Mouse (Mus musculus) CH12.LX (cell line): ENCODE measurements around the gene Batf. TPM values are rescaled to one million over a fixed set of nuclear protein-coding genes. Genes with fewer than 3 reads are reported as not detected.

ENCODE experiments used
- DNase-seq: peaks from one replicate; pipeline ENCODE4 v3.0.0-alpha.2; 2013; ENCODE audit errors: extremely low read depth
- H3K27ac ChIP-seq: 2 replicates; pipeline ENCODE4 v1.5.1; 2012; ENCODE audit warnings: low read depth, mild to moderate bottlenecking, control low read depth, moderate library complexity; ENCODE audit not compliant: insufficient read depth
- H3K27me3 ChIP-seq: replicated peaks from 2 replicates; pipeline ENCODE3; 2012; ENCODE audit warnings: inconsistent platforms
- H3K36me3 ChIP-seq, 2 experiments: replicated peaks in 1 of 2; 2 replicates each; pipeline versions ENCODE3 to v1.6.1; 2012; ENCODE audit warnings: inconsistent platforms in 1 of 2, low read length in 1 of 2, mild to moderate bottlenecking in 1 of 2, mixed read lengths in 1 of 2, moderate library complexity in 1 of 2; ENCODE audit not compliant: control insufficient read depth in 1 of 2, insufficient read depth in 1 of 2
- H3K4me1 ChIP-seq, 2 experiments: 2 replicates each; pipeline ENCODE4 v1.6.1; 2012; ENCODE audit warnings: inconsistent platforms in 1 of 2, moderate library complexity in 1 of 2; ENCODE audit not compliant: insufficient read depth in 2 of 2, control insufficient read depth in 1 of 2
- H3K4me2 ChIP-seq: 2 replicates; pipeline ENCODE4 v1.6.1; 2012; ENCODE audit warnings: low read depth, mild to moderate bottlenecking, control low read depth; ENCODE audit not compliant: poor library complexity, insufficient read depth, severe bottlenecking
- H3K4me3 ChIP-seq, 3 experiments: fragments of 150-350 bp in 1 of 3; sonication (generic) in 1 of 3; replicated peaks in 1 of 3; 2 replicates each; pipeline versions ENCODE3 to v1.5.1; 2011 to 2012; ENCODE audit warnings: low read depth in 2 of 3, low read length in 2 of 3, mild to moderate bottlenecking in 2 of 3, moderate library complexity in 2 of 3, control low read depth in 1 of 3, improper control_type of control experiment in 1 of 3, inconsistent platforms in 1 of 3, mixed read lengths in 1 of 3; ENCODE audit not compliant: poor library complexity in 1 of 3
- H3K79me2 ChIP-seq: replicated peaks from 2 replicates; pipeline ENCODE4 v1.6.1; 2012; ENCODE audit warnings: mild to moderate bottlenecking, moderate library complexity; ENCODE audit not compliant: control insufficient read depth, poor library complexity, insufficient read depth, severe bottlenecking; ENCODE audit errors: extremely low read depth
- H3K9ac ChIP-seq: 2 replicates; pipeline ENCODE4 v1.6.1; 2012; ENCODE audit warnings: low read depth, mild to moderate bottlenecking, control low read depth, moderate library complexity; ENCODE audit not compliant: insufficient read depth
- H3K9me3 ChIP-seq: replicated peaks from 2 replicates; pipeline ENCODE3; 2012; ENCODE audit warnings: low read length, inconsistent platforms, mixed read lengths
- BHLHE40 ChIP-seq: IDR thresholded peaks from 2 replicates; pipeline ENCODE4 v1.6.1; 2011; ENCODE audit warnings: mild to moderate bottlenecking, low read depth, low read length, improper control_type of control experiment
- CHD1 ChIP-seq: IDR thresholded peaks from 2 replicates; pipeline ENCODE4 v1.6.1; 2012; ENCODE audit warnings: low read depth, low read length, improper control_type of control experiment, inconsistent platforms
- CHD2 ChIP-seq: IDR thresholded peaks from 2 replicates; pipeline ENCODE4 v1.6.1; 2011; ENCODE audit warnings: low read length, improper control_type of control experiment
- CTCF ChIP-seq, 2 experiments: IDR thresholded peaks in 1 of 2; conservative IDR thresholded peaks in 1 of 2; 2 replicates each; pipeline ENCODE4 v1.5.1; 2011 to 2012; ENCODE audit warnings: low read depth in 2 of 2, low read length in 2 of 2, improper control_type of control experiment in 1 of 2, inconsistent platforms in 1 of 2, mild to moderate bottlenecking in 1 of 2, moderate library complexity in 1 of 2
- E2F4 ChIP-seq: IDR thresholded peaks from 2 replicates; pipeline ENCODE4 v1.6.1; 2011; ENCODE audit warnings: low read depth, low read length, improper control_type of control experiment; ENCODE audit not compliant: insufficient replicate concordance
- ELF1 ChIP-seq: IDR thresholded peaks from 2 replicates; pipeline ENCODE4 v1.6.1; 2014; ENCODE audit warnings: low read depth, mild to moderate bottlenecking, inconsistent platforms, low read length, improper control_type of control experiment
- EP300 ChIP-seq: IDR thresholded peaks from 2 replicates; pipeline ENCODE4 v1.6.1; 2011; ENCODE audit warnings: low read length, improper control_type of control experiment
- ETS1 ChIP-seq: conservative IDR thresholded peaks from 2 replicates; pipeline ENCODE4 v1.6.1; 2012; ENCODE audit warnings: low read depth, mild to moderate bottlenecking, inconsistent platforms, low read length, improper control_type of control experiment, moderate library complexity
- GABPA ChIP-seq: IDR thresholded peaks from 2 replicates; pipeline ENCODE4 v1.6.1; 2012; ENCODE audit warnings: low read depth, low read length, improper control_type of control experiment, inconsistent platforms; ENCODE audit not compliant: insufficient replicate concordance
- HCFC1 ChIP-seq: IDR thresholded peaks from 2 replicates; pipeline ENCODE4 v1.6.1; 2012; ENCODE audit warnings: low read depth, mild to moderate bottlenecking, inconsistent platforms, low read length, improper control_type of control experiment
- IRF4 ChIP-seq: IDR thresholded peaks from 2 replicates; pipeline ENCODE4 v1.6.1; 2014; ENCODE audit warnings: low read depth, mild to moderate bottlenecking, inconsistent platforms, low read length, improper control_type of control experiment
- JUN ChIP-seq: IDR thresholded peaks from 2 replicates; pipeline ENCODE4 v1.6.1; 2011; ENCODE audit warnings: low read depth, mild to moderate bottlenecking, low read length, improper control_type of control experiment, moderate library complexity; ENCODE audit not compliant: insufficient read depth
- JUND ChIP-seq: conservative IDR thresholded peaks from 2 replicates; pipeline ENCODE4 v1.6.1; 2011; ENCODE audit warnings: low read depth, low read length, improper control_type of control experiment
- KAT2A ChIP-seq: IDR thresholded peaks from 2 replicates; pipeline ENCODE4 v1.6.1; 2012; ENCODE audit warnings: low read length, improper control_type of control experiment, inconsistent platforms; ENCODE audit not compliant: insufficient replicate concordance
- MAFK ChIP-seq: IDR thresholded peaks from 2 replicates; pipeline ENCODE4 v1.6.1; 2011; ENCODE audit warnings: low read length, improper control_type of control experiment; ENCODE audit not compliant: insufficient replicate concordance
- MAX ChIP-seq: IDR thresholded peaks from 2 replicates; pipeline ENCODE4 v1.6.1; 2011; ENCODE audit warnings: low read length, improper control_type of control experiment
- MAZ ChIP-seq: IDR thresholded peaks from 2 replicates; pipeline ENCODE4 v1.6.1; 2012; ENCODE audit warnings: low read depth, mild to moderate bottlenecking, inconsistent platforms, low read length, improper control_type of control experiment, moderate library complexity
- MEF2A ChIP-seq: IDR thresholded peaks from 2 replicates; pipeline ENCODE4 v1.6.1; 2014; ENCODE audit warnings: low read depth, mild to moderate bottlenecking, inconsistent platforms, low read length, improper control_type of control experiment, borderline replicate concordance
- MXI1 ChIP-seq: IDR thresholded peaks from 2 replicates; pipeline ENCODE4 v1.6.1; 2011; ENCODE audit warnings: mild to moderate bottlenecking, low read depth, low read length, improper control_type of control experiment
- MYC ChIP-seq: IDR thresholded peaks from 2 replicates; pipeline ENCODE4 v1.6.1; 2011; ENCODE audit warnings: low read depth, mild to moderate bottlenecking, improper control_type of control experiment, low read length
- NELFE ChIP-seq: IDR thresholded peaks from 2 replicates; pipeline ENCODE4 v1.6.1; 2011; ENCODE audit warnings: low read depth, low read length, improper control_type of control experiment
- NRF1 ChIP-seq: IDR thresholded peaks from 2 replicates; pipeline ENCODE4 v1.6.1; 2014; ENCODE audit warnings: low read depth, mild to moderate bottlenecking, inconsistent platforms, low read length, improper control_type of control experiment, moderate library complexity
- PAX5 ChIP-seq: IDR thresholded peaks from 2 replicates; pipeline ENCODE4 v1.6.1; 2012; ENCODE audit warnings: low read length, inconsistent platforms, mixed read lengths
- POLR2A ChIP-seq: IDR thresholded peaks from 2 replicates; pipeline ENCODE4 v1.6.1; 2011; ENCODE audit warnings: low read depth, mild to moderate bottlenecking, improper control_type of control experiment, low read length
- POLR2AphosphoS2 ChIP-seq: IDR thresholded peaks from 2 replicates; pipeline ENCODE4 v1.6.1; 2011; ENCODE audit warnings: low read depth, low read length, improper control_type of control experiment
- RAD21 ChIP-seq: IDR thresholded peaks from 2 replicates; pipeline ENCODE4 v1.6.1; 2011; ENCODE audit warnings: low read depth, mild to moderate bottlenecking, low read length, improper control_type of control experiment, moderate library complexity
- RCOR1 ChIP-seq: conservative IDR thresholded peaks from 2 replicates; pipeline ENCODE4 v1.6.1; 2012; ENCODE audit warnings: low read depth, mild to moderate bottlenecking, inconsistent platforms, low read length, improper control_type of control experiment
- SIN3A ChIP-seq: IDR thresholded peaks from 2 replicates; pipeline ENCODE4 v1.6.1; 2012; ENCODE audit warnings: low read length, improper control_type of control experiment, inconsistent platforms
- SMC3 ChIP-seq: IDR thresholded peaks from 2 replicates; pipeline ENCODE4 v1.6.1; 2011; ENCODE audit warnings: low read depth, low read length, improper control_type of control experiment
- TBP ChIP-seq: conservative IDR thresholded peaks from 2 replicates; pipeline ENCODE4 v1.6.1; 2011; ENCODE audit warnings: low read depth, low read length, improper control_type of control experiment
- TCF12 ChIP-seq: IDR thresholded peaks from 2 replicates; pipeline ENCODE4 v1.6.1; 2014; ENCODE audit warnings: low read depth, mild to moderate bottlenecking, inconsistent platforms, low read length, improper control_type of control experiment
- UBTF ChIP-seq: IDR thresholded peaks from 2 replicates; pipeline ENCODE4 v1.6.1; 2012; ENCODE audit warnings: low read depth, mild to moderate bottlenecking, inconsistent platforms, low read length, improper control_type of control experiment, moderate library complexity
- USF1 ChIP-seq: IDR thresholded peaks from 2 replicates; pipeline ENCODE4 v1.6.1; 2014; ENCODE audit warnings: low read depth, mild to moderate bottlenecking, inconsistent platforms, low read length, improper control_type of control experiment
- USF2 ChIP-seq: conservative IDR thresholded peaks from 2 replicates; pipeline ENCODE4 v1.6.1; 2011; ENCODE audit warnings: low read depth, low read length, improper control_type of control experiment
- ZC3H11A ChIP-seq: IDR thresholded peaks from 2 replicates; pipeline ENCODE4 v1.6.1; 2012; ENCODE audit warnings: low read depth, mild to moderate bottlenecking, inconsistent platforms, low read length, improper control_type of control experiment
- ZKSCAN1 ChIP-seq: IDR thresholded peaks from 2 replicates; pipeline ENCODE4 v1.6.1; 2012; ENCODE audit warnings: low read depth, inconsistent platforms, low read length, improper control_type of control experiment, borderline replicate concordance
- ZMIZ1 ChIP-seq: IDR thresholded peaks from 2 replicates; pipeline ENCODE4 v1.6.1; 2012; ENCODE audit warnings: low read depth, mild to moderate bottlenecking, inconsistent platforms, low read length, improper control_type of control experiment
- ZNF384 ChIP-seq: IDR thresholded peaks from 2 replicates; pipeline ENCODE4 v1.6.1; 2012; ENCODE audit warnings: low read depth, low read length, improper control_type of control experiment, inconsistent platforms
- dilution Hi-C: fragments of 300-500 bp; cut with MboI; formaldehyde crosslinking; loops from 2 replicates; pipeline ENCODE4 v1.14.3; 2020; ENCODE audit warnings: low sequenced_read_pairs; ENCODE audit not compliant: extremely low pct_unique_long_range_greater_than_20kb, extremely low pct_ligation_motif_present
- in situ Hi-C: fragments of 300-500 bp; cut with MboI; formaldehyde crosslinking; loops from 3 replicates; pipeline ENCODE4 v1.14.3; 2019; ENCODE audit warnings: low sequenced_read_pairs, low pct_ligation_motif_present, low pct_unique_long_range_greater_than_20kb, mixed read lengths
- polyA plus RNA-seq: library from polyadenylated mRNA; unstranded; fragments of >175 nt; gene quantifications from 2 replicates; pipeline ENCODE4 v1.2.1, GENCODE M21; 2012; ENCODE audit warnings: low read depth; ENCODE audit not compliant: insufficient read length
- total RNA-seq, 2 experiments: library from RNA; depleted of rRNA; stranded (reverse); fragments of 300-350 nt in 1 of 2; fragments of >200 nt in 1 of 2; gene quantifications; 2 replicates each; pipeline ENCODE4 v1.2.3; 2012 to 2014

Batf gene
- total and polyA plus RNA-seq, 3 experiments: 89.2 to 137 (median 128) TPM

- H3K4me1 ChIP-seq: peaks cover 0 to 33% of the 10 kb centered on the region in 2 experiments; a peak in 2 of 4 replicates
- H3K9ac ChIP-seq: no peak overlapping the region
- no peaks in the 10 kb centered on the region for H3K79me2 ChIP-seq
- peaks cover 3% of the 10 kb centered on the region for H3K9me3 ChIP-seq
- TF ChIP-seq POLR2AphosphoS2: no peak; the same call in 1 of the 2 replicates
- peak; percentile 11 to 75; a peak in 2 of 4 replicates for TF ChIP-seq CTCF (conservative IDR thresholded peaks at IDR 0.05 in 1 of 2, IDR thresholded peaks at IDR 0.05 in 1 of 2; ENCODE audit: low read depth in 2 of 2, low read length in 2 of 2)
- TF ChIP-seq JUN: no peak
- no peak for TF ChIP-seq PAX5
- no peak for TF ChIP-seq EP300
- TF ChIP-seq POLR2A: no peak
- no peak for TF ChIP-seq TCF12
- no peak for TF ChIP-seq MXI1
- no peak for TF ChIP-seq E2F4
- TF ChIP-seq MYC: no peak
- TF ChIP-seq MAX: no peak
- peak; percentile 69 for TF ChIP-seq SMC3
- 0 out of 2 replicates have a peak, but pooled peaks have one; percentile 12 for TF ChIP-seq MAFK
- TF ChIP-seq GABPA: no peak
- TF ChIP-seq NELFE: 0 out of 2 replicates have a peak, but pooled peaks have one; percentile 31
- TF ChIP-seq ZKSCAN1: no peak
- no peak for TF ChIP-seq SIN3A
- TF ChIP-seq JUND: 0 out of 2 replicates have a peak, but pooled peaks have one; percentile 27
- no peak for TF ChIP-seq BHLHE40
- TF ChIP-seq IRF4: no peak
- no peak for TF ChIP-seq TBP
- peak; percentile 78 for TF ChIP-seq RAD21
- peak; percentile 45; the same call in 1 of the 2 replicates for TF ChIP-seq ZC3H11A
- no peak for TF ChIP-seq NRF1
- no peak for TF ChIP-seq KAT2A
- no peak for TF ChIP-seq ZMIZ1
- TF ChIP-seq UBTF: no peak
- no peak for TF ChIP-seq CHD1
- no peak; the same call in 1 of the 2 replicates for TF ChIP-seq ZNF384
- no peak for TF ChIP-seq MAZ
- TF ChIP-seq HCFC1: no peak
- no peak for TF ChIP-seq MEF2A
- no peak for TF ChIP-seq USF1
- no peak for TF ChIP-seq RCOR1
- no peak; the same call in 1 of the 2 replicates for TF ChIP-seq CHD2
- no peak for TF ChIP-seq ETS1
- TF ChIP-seq ELF1: peak; percentile 19; the same call in 1 of the 2 replicates
- no peak for TF ChIP-seq USF2
- TF ChIP-seq, all 38 proteins: peak for 8
- dilution Hi-C loops (no loop called here), in situ Hi-C loops (no loop called here)
- peak; percentile 52 for DNase-seq
- Histone ChIP-seq H3K27ac (no peak overlapping the region), H3K4me3 (no peak overlapping the region), H3K4me2 (no peak overlapping the region), H3K36me3 (peaks cover 14 to 33% of the 10 kb centered on the region in 2 experiments), H3K27me3 (no peaks in the 10 kb centered on the region)
Measured at GRCm38 (mm10) chr12:85645664-85646063, 40.8 kb upstream of the Batf start.
